Mouse (Mus musculus) ES-E14 (cell line): ENCODE data around the gene Slc25a45. TPM values are rescaled to one million over a fixed set of nuclear protein-coding genes. Genes with fewer than 3 reads are reported as not detected.

Experiments used
- DNase-seq: peaks from one replicate; pipeline ENCODE4 v3.0.0-alpha.2; 2013; ENCODE audit warnings: low read depth, low spot score
- H3K27ac ChIP-seq: 2 replicates; pipeline ENCODE4 v1.5.1; 2012; ENCODE audit warnings: low read depth, mild to moderate bottlenecking, low read length, moderate library complexity, mixed read lengths; ENCODE audit not compliant: poor library complexity, insufficient read depth, severe bottlenecking
- H3K36me3 ChIP-seq: 2 replicates; pipeline ENCODE4 v1.6.1; 2012; ENCODE audit warnings: mild to moderate bottlenecking, low read length, moderate library complexity, mixed read lengths; ENCODE audit not compliant: control insufficient read depth, poor library complexity, insufficient read depth, severe bottlenecking
- H3K4me1 ChIP-seq, 2 experiments: fragments of 150-350 bp in 1 of 2; sonication (generic) in 1 of 2; 2 replicates each; pipeline ENCODE4 v1.6.1; 2012; ENCODE audit warnings: low read length in 2 of 2, mild to moderate bottlenecking in 1 of 2, mixed read lengths in 1 of 2; ENCODE audit not compliant: control insufficient read depth in 2 of 2, insufficient read depth in 2 of 2, poor library complexity in 1 of 2
- H3K4me3 ChIP-seq, 2 experiments: fragments of 150-350 bp in 1 of 2; sonication (generic) in 1 of 2; 2 replicates each; pipeline ENCODE4 v1.5.1; 2012; ENCODE audit warnings: low read length in 2 of 2, low read depth in 1 of 2, mild to moderate bottlenecking in 1 of 2, mixed read lengths in 1 of 2; ENCODE audit not compliant: insufficient read depth in 1 of 2, poor library complexity in 1 of 2, severe bottlenecking in 1 of 2
- H3K9ac ChIP-seq: 2 replicates; pipeline ENCODE4 v1.6.1; 2012; ENCODE audit warnings: low read depth, mild to moderate bottlenecking, low read length, mixed read lengths; ENCODE audit not compliant: poor library complexity, insufficient read depth, severe bottlenecking
- H3K9me3 ChIP-seq: fragments of 150-350 bp; sonication (generic); 2 replicates; pipeline ENCODE4 v1.6.1; 2012; ENCODE audit warnings: low read depth, mild to moderate bottlenecking, low read length; ENCODE audit not compliant: control insufficient read depth, insufficient read depth
- CHD2 ChIP-seq: IDR thresholded peaks from 2 replicates; pipeline ENCODE4 v1.6.1; 2014; ENCODE audit warnings: mild to moderate bottlenecking, low read depth, low read length, inconsistent platforms
- HCFC1 ChIP-seq: IDR thresholded peaks from 2 replicates; pipeline ENCODE4 v1.6.1; 2012; ENCODE audit warnings: low read length, inconsistent platforms, borderline replicate concordance; ENCODE audit not compliant: insufficient read depth
- MAFK ChIP-seq: IDR thresholded peaks from 2 replicates; pipeline ENCODE4 v1.6.1; 2014; ENCODE audit warnings: mild to moderate bottlenecking, low read depth, low read length, inconsistent platforms; ENCODE audit not compliant: insufficient read depth
- ZC3H11A ChIP-seq: IDR thresholded peaks from 2 replicates; pipeline ENCODE4 v1.6.1; 2012; ENCODE audit warnings: low read depth, mild to moderate bottlenecking, inconsistent platforms, low read length, borderline replicate concordance
- ZNF384 ChIP-seq: IDR thresholded peaks from 2 replicates; pipeline ENCODE4 v1.6.1; 2012; ENCODE audit warnings: low read depth, low read length, inconsistent platforms
- in situ Hi-C, 2 experiments: fragments of 600-800 bp; cut with MboI; formaldehyde crosslinking; loops; one replicate each; pipeline ENCODE4 v1.15.1; 2025; ENCODE audit warnings: low sequenced_read_pairs in 2 of 2, inconsistent platforms in 1 of 2; ENCODE audit not compliant: unreplicated experiment in 2 of 2
- total RNA-seq: library from RNA; depleted of rRNA; stranded (reverse); fragments of 300-350 nt; gene quantifications from 2 replicates; pipeline ENCODE4 v1.2.3, GENCODE M21; 2012

Slc25a45 gene
- total RNA-seq, 1 experiment, result 1.2 TPM

- Histone ChIP-seq H3K4me1 (peaks cover 0 to 3% of the 10 kb centered on the region in 2 experiments; a peak in 2 of 4 replicates), H3K27ac (peak overlapping the region; percentile 5; the same call in 1 of the 2 replicates), H3K9ac (peak overlapping the region; percentile 95), H3K4me3 (peak overlapping the region; percentile 84 to 88), H3K36me3 (peaks cover 4% of the 10 kb centered on the region; the same call in 1 of the 2 replicates), H3K9me3 (no peaks in the 10 kb centered on the region)
- TF ChIP-seq ZC3H11A (no peak), ZNF384 (no peak), HCFC1 (no peak), MAFK (no peak), CHD2 (no peak)
- in situ Hi-C loops, result no loop called here
- peak; percentile 99 for DNase-seq
Observed at GRCm38 (mm10) chr19:5912103-5913006, 34.7 kb downstream of the Slc25a45 start.

- in situ Hi-C loops, result no loop called here
- H3K27ac ChIP-seq, result peak within 1 kb of the TSS; percentile 5; the same call in 1 of the 2 replicates
- H3K36me3 ChIP-seq, result peaks cover 4% of the 10 kb centered on the region; the same call in 1 of the 2 replicates
- H3K9ac ChIP-seq, result peak within 1 kb of the TSS; percentile 95
- peaks cover 0 to 7% of the 10 kb centered on the region in 2 experiments; a peak in 3 of 4 replicates for H3K4me1 ChIP-seq
- TF ChIP-seq MAFK (no peak), CHD2 (no peak), HCFC1 (no peak), ZNF384 (no peak), ZC3H11A (no peak)
- peak within 1 kb of the TSS; percentile 84 to 88 for H3K4me3 ChIP-seq
- H3K9me3 ChIP-seq, result no peaks in the 10 kb centered on the region
- DNase-seq, result no peak
Observed at GRCm38 (mm10) chr19:5913007-5913719, 35.6 kb downstream of the Slc25a45 start, which contains the start of gene Dpf2. TSS of gene Dpf2 (minus strand) at chr19:5913010.

GRCm38 (mm10) chr19:5921715-5922114 lies 44.1 kb downstream of the Slc25a45 start:
- H3K4me3 ChIP-seq, result peak overlapping the region in 1 of 2 experiments; percentile 49; a peak in 2 of 4 replicates
- no peak overlapping the region for H3K27ac ChIP-seq
- H3K9me3 ChIP-seq, result no peaks in the 10 kb centered on the region
- no peaks in the 10 kb centered on the region for H3K36me3 ChIP-seq
- DNase-seq, result peak; percentile 30
- TF ChIP-seq CHD2 (no peak), ZC3H11A (no peak), HCFC1 (no peak), ZNF384 (no peak), MAFK (no peak)
- H3K9ac ChIP-seq, result no peak overlapping the region; the same call in 1 of the 2 replicates
- H3K4me1 ChIP-seq, result peaks cover 7 to 11% of the 10 kb centered on the region in 2 experiments; a peak in 3 of 4 replicates
- in situ Hi-C loops, result no loop called here
